Mouse (Mus musculus): ENCODE data around the gene Gm17361. TPM values are rescaled to one million over a fixed set of nuclear protein-coding genes. Genes with fewer than 3 reads are reported as not detected.
"Not testable (repeated sequence)": the region's sequence is repeated elsewhere in the genome, so short reads cannot be mapped to it uniquely, and the experiment has no call there.

Gm17361 gene
- not detected for total RNA-seq (2021)
- long read RNA-seq, experiment 1, result 0 reads
- long read RNA-seq, experiment 2, result 0 reads

- DNase-seq (ENCODE audit: low spot score in 2 of 2), result not testable (repeated sequence)
Observed at GRCm38 (mm10) chrX:125003863-125004262, at the start of gene Gm17361. Gene Gm17361 (plus strand): TSS chrX:125004163.

All from left cerebral cortex, adult 18-20 months (tissue).